Mouse (Mus musculus): ENCODE data around the gene Shank1. TPM values are rescaled to one million over a fixed set of nuclear protein-coding genes. Genes with fewer than 3 reads are reported as not detected.

Shank1 gene
- polyA plus RNA-seq, 1 experiment = 0.66 TPM

- Histone ChIP-seq H3K27ac (ENCODE audit: insufficient read depth, low read depth, low read length) (peak overlapping the region; percentile 73), H3K4me3 (ENCODE audit: insufficient read depth, low read depth, low read length) (peak overlapping the region; percentile 76), H3K27me3 (replicated peaks; ENCODE audit: control insufficient read depth, insufficient read depth, low read length) (no peaks in the 10 kb centered on the region), H3K36me3 (ENCODE audit: control insufficient read depth, insufficient read depth, low read length) (no peaks in the 10 kb centered on the region), H3K4me1 (ENCODE audit: control insufficient read depth, insufficient read depth, low read length) (no peaks in the 10 kb centered on the region)
- under 1% methylated on average over 49 of the region's 49 CpGs for WGBS
- DNase-seq = peak; percentile 99
- TF ChIP-seq POLR2A (IDR thresholded peaks at IDR 0.05; ENCODE audit: low read depth, low read length) (peak; percentile 88), CTCF (conservative IDR thresholded peaks at IDR 0.05; ENCODE audit: insufficient read depth, insufficient read length, low read depth, low read length) (0 out of 2 replicates have a peak, but pooled peaks have one; percentile 4)
These were observed 5.0 kb upstream of the Shank1 start for GRCm38 (mm10) chr7:44304775-44305641.

GRCm38 (mm10) chr7:44305686-44306085 lies 4.4 kb upstream of the Shank1 start:
- no peak for DNase-seq
- Histone ChIP-seq H3K36me3 (ENCODE audit: control insufficient read depth, insufficient read depth, low read length) (no peaks in the 10 kb centered on the region), H3K4me3 (ENCODE audit: insufficient read depth, low read depth, low read length) (peak overlapping the region; percentile 12; the same call in 1 of the 2 replicates), H3K27me3 (replicated peaks; ENCODE audit: control insufficient read depth, insufficient read depth, low read length) (no peaks in the 10 kb centered on the region), H3K27ac (ENCODE audit: insufficient read depth, low read depth, low read length) (peak overlapping the region; percentile 19; the same call in 1 of the 2 replicates), H3K4me1 (ENCODE audit: control insufficient read depth, insufficient read depth, low read length) (no peaks in the 10 kb centered on the region)
- 14% methylated on average over 16 of the region's 16 CpGs for WGBS
- no peak for TF ChIP-seq POLR2A (IDR thresholded peaks at IDR 0.05; ENCODE audit: low read depth, low read length)
- TF ChIP-seq CTCF (conservative IDR thresholded peaks at IDR 0.05; ENCODE audit: insufficient read depth, insufficient read length, low read depth, low read length) = no peak

GRCm38 (mm10) chr7:44306516-44307240 lies 3.4 kb upstream of the Shank1 start, which contains the start of gene Clec11a:
TSS of gene Clec11a (minus strand) at chr7:44306902.
- H3K4me3 ChIP-seq (ENCODE audit: insufficient read depth, low read depth, low read length) = peak within 1 kb of the TSS; percentile 12; the same call in 1 of the 2 replicates
- H3K4me1 ChIP-seq (ENCODE audit: control insufficient read depth, insufficient read depth, low read length) = no peaks in the 10 kb centered on the region
- DNase-seq = peak; percentile 16
- H3K27ac ChIP-seq (ENCODE audit: insufficient read depth, low read depth, low read length) = peak within 1 kb of the TSS; percentile 19; the same call in 1 of the 2 replicates
- H3K27me3 ChIP-seq (replicated peaks; ENCODE audit: control insufficient read depth, insufficient read depth, low read length) = peaks cover 3% of the 10 kb centered on the region
- TF ChIP-seq POLR2A (IDR thresholded peaks at IDR 0.05; ENCODE audit: low read depth, low read length) (no peak), CTCF (conservative IDR thresholded peaks at IDR 0.05; ENCODE audit: insufficient read depth, insufficient read length, low read depth, low read length) (no peak)
- 67% methylated on average over 6 of the region's 6 CpGs for WGBS
- H3K36me3 ChIP-seq (ENCODE audit: control insufficient read depth, insufficient read depth, low read length) = no peaks in the 10 kb centered on the region

- Histone ChIP-seq H3K27me3 (replicated peaks; ENCODE audit: control insufficient read depth, insufficient read depth, low read length) (peaks cover 3% of the 10 kb centered on the region), H3K27ac (ENCODE audit: insufficient read depth, low read depth, low read length) (no peak overlapping the region)
- TF ChIP-seq CTCF (conservative IDR thresholded peaks at IDR 0.05; ENCODE audit: insufficient read depth, insufficient read length, low read depth, low read length) = no peak
- no peak for TF ChIP-seq POLR2A (IDR thresholded peaks at IDR 0.05; ENCODE audit: low read depth, low read length)
These were observed 2.6 kb upstream of the Shank1 start for GRCm38 (mm10) chr7:44307261-44308020.

GRCm38 (mm10) chr7:44310285-44310877 lies 328 bp downstream of the Shank1 start:
- Histone ChIP-seq H3K27ac (ENCODE audit: insufficient read depth, low read depth, low read length) (no peak overlapping the region), H3K27me3 (replicated peaks; ENCODE audit: control insufficient read depth, insufficient read depth, low read length) (peaks cover 3% of the 10 kb centered on the region), H3K36me3 (ENCODE audit: control insufficient read depth, insufficient read depth, low read length) (no peaks in the 10 kb centered on the region), H3K4me3 (ENCODE audit: insufficient read depth, low read depth, low read length) (peak overlapping the region; percentile 29; the same call in 1 of the 2 replicates), H3K4me1 (ENCODE audit: control insufficient read depth, insufficient read depth, low read length) (no peaks in the 10 kb centered on the region)
- no peak for TF ChIP-seq POLR2A (IDR thresholded peaks at IDR 0.05; ENCODE audit: low read depth, low read length)
- peak; percentile 13 for DNase-seq
- 2% methylated on average over 38 of the region's 40 CpGs for WGBS

More at GRCm38 (mm10) chr7:44307261-44308020, 2.6 kb upstream of the Shank1 start:
- DNase-seq = no peak
- Histone ChIP-seq H3K4me3 (ENCODE audit: insufficient read depth, low read depth, low read length) (no peak overlapping the region), H3K36me3 (ENCODE audit: control insufficient read depth, insufficient read depth, low read length) (no peaks in the 10 kb centered on the region), H3K4me1 (ENCODE audit: control insufficient read depth, insufficient read depth, low read length) (no peaks in the 10 kb centered on the region)
- 52% methylated on average over 9 of the region's 9 CpGs for WGBS

- no peak for TF ChIP-seq CTCF (conservative IDR thresholded peaks at IDR 0.05; ENCODE audit: insufficient read depth, insufficient read length, low read depth, low read length)
- no peak for TF ChIP-seq POLR2A (IDR thresholded peaks at IDR 0.05; ENCODE audit: low read depth, low read length)
- Histone ChIP-seq H3K36me3 (ENCODE audit: control insufficient read depth, insufficient read depth, low read length) (no peaks in the 10 kb centered on the region), H3K27me3 (replicated peaks; ENCODE audit: control insufficient read depth, insufficient read depth, low read length) (peaks cover 3% of the 10 kb centered on the region), H3K27ac (ENCODE audit: insufficient read depth, low read depth, low read length) (no peak overlapping the region), H3K4me3 (ENCODE audit: insufficient read depth, low read depth, low read length) (peak overlapping the region; percentile 26; the same call in 1 of the 2 replicates), H3K4me1 (ENCODE audit: control insufficient read depth, insufficient read depth, low read length) (no peaks in the 10 kb centered on the region)
- peak; percentile 20 for DNase-seq
- 2% methylated on average over 38 of the region's 38 CpGs for WGBS
These were observed 1.0 kb downstream of the Shank1 start for GRCm38 (mm10) chr7:44310878-44311712.

Measured in kidney, adult 2 months (tissue).